Mouse (Mus musculus) intestine, postnatal 0 days (tissue): ENCODE results near the gene Actn2. TPM values are rescaled to one million over a fixed set of nuclear protein-coding genes. Genes with fewer than 3 reads are reported as not detected.

Source experiments
- ATAC-seq: fragments of 200-750 bp; cut with Nextera tagmentation; 2 replicates; pipeline ENCODE4 v1.8.0; 2017; ENCODE audit warnings: mild to moderate bottlenecking, moderate TSS enrichment, moderate library complexity
- H3K27ac ChIP-seq: fragments of 300-500 bp; sonication (generic); 2 replicates; pipeline ENCODE4 v1.5.1; 2014; ENCODE audit warnings: mild to moderate bottlenecking, low read depth, low read length, moderate library complexity
- H3K27me3 ChIP-seq: fragments of 300-500 bp; sonication (generic); replicated peaks from 2 replicates; pipeline ENCODE4 v1.6.1; 2014; ENCODE audit warnings: low read length, mixed read lengths; ENCODE audit not compliant: control insufficient read depth, insufficient read depth
- H3K36me3 ChIP-seq: fragments of 300-500 bp; sonication (generic); 2 replicates; pipeline ENCODE4 v1.6.1; 2014; ENCODE audit warnings: mild to moderate bottlenecking, moderate library complexity; ENCODE audit not compliant: control insufficient read depth, insufficient read depth
- H3K4me1 ChIP-seq: fragments of 300-500 bp; sonication (generic); replicated peaks from 2 replicates; pipeline ENCODE4 v1.6.1; 2014; ENCODE audit warnings: antibody characterized with exemption, low read length, mixed read lengths; ENCODE audit not compliant: control insufficient read depth, insufficient read depth
- H3K4me2 ChIP-seq: fragments of 300-500 bp; sonication (generic); replicated peaks from 2 replicates; pipeline ENCODE4 v1.6.1; 2014; ENCODE audit warnings: low read depth, mild to moderate bottlenecking, moderate library complexity
- H3K4me3 ChIP-seq: fragments of 300-500 bp; sonication (generic); 2 replicates; pipeline ENCODE4 v1.5.1; 2014; ENCODE audit warnings: low read depth, low read length
- H3K9ac ChIP-seq: fragments of 300-500 bp; sonication (generic); 2 replicates; pipeline ENCODE4 v1.6.1; 2014; ENCODE audit warnings: mild to moderate bottlenecking, low read depth, low read length
- H3K9me3 ChIP-seq: fragments of 300-500 bp; sonication (generic); 2 replicates; pipeline ENCODE4 v1.6.1; 2016; ENCODE audit warnings: mixed run types; ENCODE audit not compliant: control insufficient read depth
- CTCF ChIP-seq: sonication (generic); IDR thresholded peaks from 2 replicates; pipeline ENCODE4 v1.5.1; 2016; ENCODE audit warnings: low read depth, mild to moderate bottlenecking, control low read depth, antibody characterized with exemption, moderate library complexity
- WGBS: fragments of 180-500 bp; shearing (Covaris S2); extraction: QIAGEN DNeasy Blood & Tissue Kit; methylation state at CpG from one replicate; pipeline ENCODE4 v1.1.7; 2014; 5-methylcytosine and 5-hydroxymethylcytosine counted together
- polyA plus RNA-seq: library from polyadenylated mRNA; unstranded; fragments of >200 nt; fragmentation: Nextera tagmentation; extraction: Ambion mirVana; gene quantifications from 2 replicates; pipeline ENCODE4 v1.2.1, GENCODE M21; 2015

Actn2 gene
- polyA plus RNA-seq, 1 experiment from 2014 or later: 1.2 TPM

- no peak for ATAC-seq
- TF ChIP-seq CTCF: no peak
- no peak overlapping the region for H3K27ac ChIP-seq
These were observed 31.1 kb downstream of the Actn2 start for GRCm38 (mm10) chr13:12309446-12309845.

GRCm38 (mm10) chr13:12308878-12309277 lies 31.7 kb downstream of the Actn2 start:
- no peak overlapping the region for H3K27ac ChIP-seq
- ATAC-seq: no peak

More at GRCm38 (mm10) chr13:12309446-12309845, 31.1 kb downstream of the Actn2 start:
- no peak overlapping the region for H3K4me2 ChIP-seq
- H3K9ac ChIP-seq: no peak overlapping the region
- H3K9me3 ChIP-seq: no peaks in the 10 kb centered on the region
- no peaks in the 10 kb centered on the region for H3K27me3 ChIP-seq
- H3K36me3 ChIP-seq: no peaks in the 10 kb centered on the region
- H3K4me3 ChIP-seq: no peak overlapping the region
- no peaks in the 10 kb centered on the region for H3K4me1 ChIP-seq
- WGBS: 63% methylated on average over 3 of the region's 3 CpGs

GRCm38 (mm10) chr13:12308473-12308872 lies 32.1 kb downstream of the Actn2 start:
- no peak for ATAC-seq
- no peak overlapping the region for H3K27ac ChIP-seq
- no peak for TF ChIP-seq CTCF
- no peaks in the 10 kb centered on the region for H3K36me3 ChIP-seq
- no peak overlapping the region for H3K4me3 ChIP-seq
- no peaks in the 10 kb centered on the region for H3K27me3 ChIP-seq
- no peak overlapping the region for H3K9ac ChIP-seq
- no peak overlapping the region for H3K4me2 ChIP-seq
- H3K4me1 ChIP-seq: no peaks in the 10 kb centered on the region
- H3K9me3 ChIP-seq: no peaks in the 10 kb centered on the region
- WGBS: 87% methylated on average over 8 of the region's 8 CpGs

More at GRCm38 (mm10) chr13:12308878-12309277, 31.7 kb downstream of the Actn2 start:
- Histone ChIP-seq H3K36me3 (no peaks in the 10 kb centered on the region), H3K9me3 (no peaks in the 10 kb centered on the region), H3K4me3 (no peak overlapping the region), H3K9ac (no peak overlapping the region), H3K4me2 (no peak overlapping the region), H3K4me1 (no peaks in the 10 kb centered on the region), H3K27me3 (no peaks in the 10 kb centered on the region)
- 80% methylated on average over 12 of the region's 12 CpGs for WGBS
- TF ChIP-seq CTCF: no peak

- Histone ChIP-seq H3K9ac (no peak overlapping the region), H3K9me3 (no peaks in the 10 kb centered on the region), H3K4me1 (no peaks in the 10 kb centered on the region), H3K4me2 (no peak overlapping the region), H3K4me3 (no peak overlapping the region), H3K27ac (no peak overlapping the region), H3K27me3 (no peaks in the 10 kb centered on the region), H3K36me3 (no peaks in the 10 kb centered on the region)
- 62% methylated on average over 4 of the region's 4 CpGs for WGBS
- no peak for TF ChIP-seq CTCF
- no peak for ATAC-seq
These were observed 33.3 kb downstream of the Actn2 start for GRCm38 (mm10) chr13:12307286-12307685.

GRCm38 (mm10) chr13:12305540-12305939 lies 35.0 kb downstream of the Actn2 start:
- H3K4me3 ChIP-seq: no peak overlapping the region
- H3K27me3 ChIP-seq: no peaks in the 10 kb centered on the region
- H3K4me2 ChIP-seq: no peak overlapping the region
- no peak for ATAC-seq
- no peaks in the 10 kb centered on the region for H3K4me1 ChIP-seq
- H3K36me3 ChIP-seq: no peaks in the 10 kb centered on the region
- no peaks in the 10 kb centered on the region for H3K9me3 ChIP-seq
- no peak overlapping the region for H3K9ac ChIP-seq
- H3K27ac ChIP-seq: no peak overlapping the region
- WGBS: 84% methylated on average over 8 of the region's 8 CpGs
- TF ChIP-seq CTCF: no peak

GRCm38 (mm10) chr13:12304991-12305390 lies 35.6 kb downstream of the Actn2 start:
- no peaks in the 10 kb centered on the region for H3K9me3 ChIP-seq
- no peaks in the 10 kb centered on the region for H3K36me3 ChIP-seq
- no peak overlapping the region for H3K27ac ChIP-seq
- no peak overlapping the region for H3K9ac ChIP-seq
- H3K4me1 ChIP-seq: no peaks in the 10 kb centered on the region
- H3K27me3 ChIP-seq: no peaks in the 10 kb centered on the region
- no peak overlapping the region for H3K4me3 ChIP-seq
- no peak overlapping the region for H3K4me2 ChIP-seq
- no peak for ATAC-seq
- WGBS: 81% methylated on average over 5 of the region's 5 CpGs
- no peak for TF ChIP-seq CTCF

- Histone ChIP-seq H3K4me3 (no peak overlapping the region), H3K9me3 (no peaks in the 10 kb centered on the region), H3K27me3 (no peaks in the 10 kb centered on the region), H3K27ac (no peak overlapping the region), H3K9ac (no peak overlapping the region), H3K4me1 (no peaks in the 10 kb centered on the region), H3K36me3 (no peaks in the 10 kb centered on the region), H3K4me2 (no peak overlapping the region)
- no peak for ATAC-seq
- no peak for TF ChIP-seq CTCF
- 57% methylated on average over 6 of the region's 6 CpGs for WGBS
These were observed 42.8 kb downstream of the Actn2 start for GRCm38 (mm10) chr13:12297777-12298176.
